Comparison of ENCODE assay signal across 14 mouse cellular contexts in the genomic region with DNA sequence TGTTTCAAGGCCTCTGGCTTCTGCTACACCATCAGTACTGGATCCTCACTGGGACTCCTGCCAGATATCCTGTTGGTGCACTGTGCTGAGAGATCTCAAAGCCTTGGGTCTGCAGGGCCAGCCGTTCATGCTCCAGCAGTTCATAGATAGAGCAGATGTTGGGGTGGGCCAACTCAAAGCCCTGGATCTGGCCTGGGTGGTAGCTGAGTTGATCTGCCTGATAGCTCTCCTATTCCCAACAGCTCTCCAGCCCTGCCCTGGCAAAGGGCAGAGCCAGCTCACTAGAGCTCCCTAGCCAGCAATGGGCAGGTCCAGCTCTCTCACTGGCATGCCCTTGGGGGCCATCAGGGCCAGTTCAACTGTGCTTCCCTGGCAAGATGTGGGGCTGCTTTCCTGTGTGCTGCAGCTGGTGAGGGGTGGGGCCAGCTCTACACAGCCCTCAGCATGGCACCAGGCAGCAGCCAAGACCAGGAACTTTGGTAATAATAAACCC.
DNase-seq lines count a peak whose midpoint lies in the region; ATAC-seq and TF ChIP-seq lines count a peak whose summit lies in the region.
"Had no signal": no experiment of that assay in that cellular context is flagged by ENCODE, and none has a peak within 500 bp of the region (broad histone marks: within the 10 kb centered on the region; RNA-seq: fewer than 3 reads in every experiment).

No protein-coding gene starts in this region.

- no peak for TF ChIP-seq CTCF in kidney, adult 2 months (conservative IDR thresholded peaks at IDR 0.05; ENCODE audit: insufficient read depth, insufficient read length, low read depth, low read length)

- H3K36me3 ChIP-seq in kidney, adult 2 months (ENCODE audit: control insufficient read depth, insufficient read depth, low read length), result no peaks in the 10 kb centered on the region
- no peaks in the 10 kb centered on the region for H3K36me3 ChIP-seq in hindbrain, embryonic 16.5 days (ENCODE audit: control insufficient read depth, insufficient read depth, low read length)
- H3K36me3 ChIP-seq: limb, embryonic 13.5 days had no signal

- no peak overlapping the region for H3K4me3 ChIP-seq in kidney, adult 2 months (ENCODE audit: insufficient read depth, low read depth, low read length)
- H3K4me3 ChIP-seq in hindbrain, embryonic 16.5 days (ENCODE audit: low read length), result no peak overlapping the region
- H3K4me3 ChIP-seq: forebrain, embryonic 13.5 days; layer of hippocampus, adult 2 months; limb, embryonic 13.5 days had no signal

- H3K4me1 ChIP-seq in kidney, adult 2 months (ENCODE audit: control insufficient read depth, insufficient read depth, low read length), result 0 out of 2 replicates have a peak, but pooled peaks cover 3% of the 10 kb centered on the region
- H3K4me1 ChIP-seq in hindbrain, embryonic 16.5 days (ENCODE audit: control insufficient read depth, insufficient read depth, low read depth, low read length), result no peaks in the 10 kb centered on the region
- H3K4me1 ChIP-seq: forebrain, embryonic 13.5 days had no signal

- no peaks in the 10 kb centered on the region for H3K9me3 ChIP-seq in hindbrain, embryonic 16.5 days (ENCODE audit: control insufficient read depth, low read length)
- H3K9me3 ChIP-seq: forebrain, embryonic 13.5 days had no signal

- DNase-seq in kidney, adult 2 months, result peak; percentile 20
- no peak for DNase-seq in kidney, adult 18-20 months
- peak; percentile 33 for DNase-seq in ovary, postnatal 36 days (ENCODE audit: low spot score)
- DNase-seq in ovary, postnatal 10 days (ENCODE audit: low spot score), result no peak
- no peak for DNase-seq in layer of hippocampus, postnatal 36 days
- no peak for DNase-seq in thymus, postnatal 10 days (ENCODE audit: low spot score in 2 of 2)
- DNase-seq: heart, postnatal 36 days; lung, postnatal 14 days; thymus, postnatal 36 days had no signal

- H3K4me2 ChIP-seq in hindbrain, embryonic 16.5 days (ENCODE audit: low read length), result no peak overlapping the region
- H3K4me2 ChIP-seq: forebrain, embryonic 13.5 days; limb, embryonic 13.5 days had no signal

- WGBS in kidney, adult 2 months, result 28% methylated on average over 1 of the region's 1 CpGs
- 42% methylated on average over 1 of the region's 1 CpGs for WGBS in hindbrain, embryonic 16.5 days

- TF ChIP-seq POLR2A in kidney, adult 2 months (IDR thresholded peaks at IDR 0.05; ENCODE audit: low read depth, low read length), result no peak

- H3K27me3 ChIP-seq in kidney, adult 2 months (replicated peaks; ENCODE audit: control insufficient read depth, insufficient read depth, low read length), result no peaks in the 10 kb centered on the region
- no peaks in the 10 kb centered on the region for H3K27me3 ChIP-seq in hindbrain, embryonic 16.5 days (replicated peaks; ENCODE audit: control insufficient read depth, insufficient read depth, low read length)
- H3K27me3 ChIP-seq: forebrain, embryonic 13.5 days; limb, embryonic 13.5 days had no signal

- ATAC-seq in hindbrain, embryonic 16.5 days, result peak; percentile 91
- ATAC-seq: activated CD4-positive, CD25-positive, alpha-beta regulatory T cell, adult 4 months; forebrain, embryonic 13.5 days had no signal

- H3K9ac ChIP-seq in hindbrain, embryonic 16.5 days (ENCODE audit: low read depth, low read length), result no peak overlapping the region
- H3K9ac ChIP-seq: forebrain, embryonic 13.5 days; limb, embryonic 13.5 days had no signal

- no peak overlapping the region for H3K27ac ChIP-seq in kidney, adult 2 months (ENCODE audit: insufficient read depth, low read depth, low read length)
- no peak overlapping the region for H3K27ac ChIP-seq in hindbrain, embryonic 16.5 days (ENCODE audit: low read depth, low read length)
- H3K27ac ChIP-seq: forebrain, embryonic 13.5 days; layer of hippocampus, adult 2 months; limb, embryonic 13.5 days had no signal

Comparison
In these comparisons a context has a peak if more than half of its experiments do, and no peak if none do; other contexts are left out.
1. DNase-seq: peak in kidney, adult 2 months (single experiment) and ovary, postnatal 36 days (single experiment); none in kidney, adult 18-20 months (single experiment), ovary, postnatal 10 days (single experiment), layer of hippocampus, postnatal 36 days (0 of 2) and thymus, postnatal 10 days (0 of 2).